Mouse (Mus musculus): ENCODE measurements at regions not wholly inside any gene's neighbourhood (a gene's known extent, or its start where the extent isn't known, plus 50 kb on each side); places are given as distances from the start of the nearest gene placed in this dataset.
A peak's percentile ranks its signal among the peaks of the same experiment; 100 is the strongest.

DNA sequence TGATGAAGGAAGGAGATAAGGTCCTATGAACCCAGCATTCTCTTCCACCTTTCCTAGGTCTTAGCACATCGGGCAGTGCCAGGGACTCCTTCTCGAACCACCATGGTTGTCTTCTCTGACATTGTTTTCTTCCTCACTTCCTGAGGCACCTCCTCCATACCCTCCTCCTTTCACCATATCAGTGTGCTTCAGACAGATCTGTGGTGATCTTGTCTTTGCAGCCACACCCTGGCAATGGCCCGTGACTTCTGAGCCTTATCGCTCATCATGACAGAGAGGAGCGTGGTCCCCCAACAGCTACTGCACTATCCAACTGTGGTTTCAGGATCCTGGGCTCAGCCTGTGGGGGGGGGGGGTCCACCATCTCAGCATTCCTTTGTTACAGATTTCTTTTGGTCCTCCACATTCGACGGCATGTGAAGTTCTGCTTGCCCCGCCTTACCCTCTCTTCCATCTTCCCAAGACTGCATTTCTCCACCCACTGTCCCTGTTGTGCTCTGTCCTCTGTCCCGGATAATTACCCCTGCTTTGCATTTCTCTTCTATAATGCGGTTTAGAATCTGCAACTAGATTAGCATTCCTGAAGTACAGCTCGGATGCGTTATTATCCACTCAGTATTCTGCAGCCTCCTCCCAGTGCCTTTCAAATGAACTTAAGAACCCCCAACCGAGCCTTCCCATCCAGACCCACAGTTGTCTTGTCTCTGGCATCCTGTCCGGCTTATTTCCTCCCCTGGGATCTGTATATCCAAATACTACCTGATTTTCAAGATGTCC is 67.2 kb upstream of the Ccn6 start:
- H3K9ac ChIP-seq = no peak overlapping the region
- no peaks in the 10 kb centered on the region for H3K9me3 ChIP-seq
- H3K27me3 ChIP-seq = no peaks in the 10 kb centered on the region
- no peak overlapping the region for H3K4me2 ChIP-seq
- 46% methylated on average over 14 of the region's 14 CpGs for WGBS
- H3K4me3 ChIP-seq = no peak overlapping the region
- no peak overlapping the region for H3K27ac ChIP-seq (replicated peaks)
- no peaks in the 10 kb centered on the region for H3K36me3 ChIP-seq
- peaks cover 29% of the 10 kb centered on the region for H3K4me1 ChIP-seq (replicated peaks)
- no peak for ATAC-seq (ENCODE audit: low FRiP score, low read depth)

DNA sequence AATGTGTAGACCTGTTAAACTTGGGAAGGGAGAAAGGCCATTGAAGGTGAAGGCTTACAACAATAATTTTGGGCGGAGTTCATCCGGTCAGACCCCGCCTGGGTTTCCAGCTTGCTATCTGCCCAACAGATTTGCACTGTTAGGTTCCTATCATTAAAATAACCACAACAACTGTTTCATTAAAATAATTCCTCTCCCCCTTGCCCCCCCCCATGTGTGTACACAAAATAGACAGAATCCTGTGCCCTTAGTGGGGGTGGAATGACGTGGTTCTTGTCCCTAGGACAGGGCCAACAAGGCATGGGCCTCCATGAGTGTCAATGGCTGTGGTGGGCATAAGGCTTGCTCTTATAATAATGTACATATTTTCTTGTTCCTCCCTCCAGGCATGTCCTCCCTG is 65.6 kb upstream of the Ccn6 start:
- H3K36me3 ChIP-seq = no peaks in the 10 kb centered on the region
- ATAC-seq (ENCODE audit: low FRiP score, low read depth) = no peak
- no peak overlapping the region for H3K27ac ChIP-seq (replicated peaks)
- H3K27me3 ChIP-seq = no peaks in the 10 kb centered on the region
- peaks cover 29% of the 10 kb centered on the region for H3K4me1 ChIP-seq (replicated peaks)
- no peak overlapping the region for H3K9ac ChIP-seq
- H3K9me3 ChIP-seq = no peaks in the 10 kb centered on the region
- 95% methylated on average over 4 of the region's 4 CpGs for WGBS
- H3K4me2 ChIP-seq = no peak overlapping the region
- H3K4me3 ChIP-seq = no peak overlapping the region

DNA sequence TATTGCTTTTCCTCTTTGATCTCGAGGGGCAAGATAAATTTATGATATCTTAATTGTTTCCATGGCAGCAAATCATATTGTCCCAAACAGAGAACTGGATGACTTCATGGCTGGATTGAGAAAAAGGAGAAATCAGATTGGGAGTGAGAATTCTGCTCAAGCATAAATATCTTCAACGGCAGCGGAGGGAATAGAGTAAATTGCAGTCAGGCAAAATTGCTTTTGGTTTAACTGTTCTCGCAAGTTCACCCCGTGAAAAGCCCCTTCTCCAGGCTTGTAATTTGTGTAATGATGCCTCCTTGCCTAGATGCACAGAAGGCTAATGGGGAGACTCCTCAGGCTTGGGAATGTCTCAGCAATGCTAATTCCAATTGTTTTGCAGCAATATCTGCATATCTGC is 64.4 kb upstream of the Ccn6 start:
- H3K4me2 ChIP-seq = peak overlapping the region; percentile 43
- H3K27me3 ChIP-seq = no peaks in the 10 kb centered on the region
- peak overlapping the region; percentile 4; the same call in 1 of the 2 replicates for H3K4me3 ChIP-seq
- ATAC-seq (ENCODE audit: low FRiP score, low read depth) = peak; percentile 37; the same call in 1 of the 2 replicates
- H3K9ac ChIP-seq = 0 out of 2 replicates have a peak overlapping the region, but pooled peaks have one; percentile 11
- no peaks in the 10 kb centered on the region for H3K36me3 ChIP-seq
- no peaks in the 10 kb centered on the region for H3K9me3 ChIP-seq
- peak overlapping the region; percentile 82 for H3K27ac ChIP-seq (replicated peaks)
- WGBS = 26% methylated on average over 5 of the region's 5 CpGs
- peaks cover 29% of the 10 kb centered on the region for H3K4me1 ChIP-seq (replicated peaks)

DNA sequence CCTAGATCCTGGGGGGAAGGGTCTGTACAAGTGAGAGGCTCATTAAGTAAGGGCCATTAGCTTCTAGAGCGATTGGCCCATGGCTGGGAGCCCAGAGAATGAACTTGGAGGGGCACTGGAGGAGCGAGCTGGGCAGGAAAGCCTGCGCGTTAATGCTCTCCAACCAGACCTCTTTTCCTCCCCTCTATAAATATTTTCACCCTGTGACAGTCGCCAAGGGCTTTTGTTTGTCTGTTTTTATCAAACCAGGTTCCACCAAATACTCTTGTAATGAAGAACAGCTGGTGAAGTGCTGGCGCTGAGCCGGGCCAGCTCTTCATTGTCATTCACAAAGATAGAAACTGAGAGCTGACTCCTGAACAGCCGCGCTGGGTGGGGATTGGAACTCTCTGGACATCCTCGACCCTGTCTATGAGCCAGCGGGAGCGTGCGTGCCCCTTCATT is 63.9 kb upstream of the Ccn6 start:
- peaks cover 29% of the 10 kb centered on the region for H3K4me1 ChIP-seq (replicated peaks)
- 12% methylated on average over 13 of the region's 13 CpGs for WGBS
- no peaks in the 10 kb centered on the region for H3K36me3 ChIP-seq
- ATAC-seq (ENCODE audit: low FRiP score, low read depth) = peak; percentile 82
- H3K9me3 ChIP-seq = no peaks in the 10 kb centered on the region
- H3K27me3 ChIP-seq = no peaks in the 10 kb centered on the region
- peak overlapping the region; percentile 82 for H3K27ac ChIP-seq (replicated peaks)
- H3K4me2 ChIP-seq = peak overlapping the region; percentile 43
- H3K9ac ChIP-seq = peak overlapping the region; percentile 11; the same call in 1 of the 2 replicates
- H3K4me3 ChIP-seq = peak overlapping the region; percentile 4

DNA sequence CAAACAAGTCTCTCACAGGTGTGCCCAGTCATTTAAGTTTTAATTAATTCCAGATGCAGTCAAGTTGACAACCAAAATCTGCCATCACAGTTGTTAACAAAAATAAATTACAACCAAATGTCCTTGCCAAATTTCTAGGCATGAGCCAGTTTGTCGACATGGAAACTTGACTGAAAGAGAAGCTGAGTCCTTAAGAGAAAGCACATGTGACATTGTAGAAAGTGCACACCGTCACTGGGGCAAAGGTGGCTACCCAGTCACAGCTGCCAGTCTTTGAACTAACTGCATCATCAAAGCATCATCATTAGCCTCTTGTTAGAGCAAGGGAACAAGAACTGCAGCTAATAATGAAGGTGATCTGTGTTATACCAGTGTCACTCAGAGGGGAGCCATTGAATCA is 62.9 kb upstream of the Ccn6 start:
- Histone ChIP-seq H3K4me2 (no peak overlapping the region), H3K27ac (replicated peaks) (peak overlapping the region; percentile 82), H3K27me3 (no peaks in the 10 kb centered on the region), H3K4me3 (no peak overlapping the region), H3K9ac (no peak overlapping the region), H3K4me1 (replicated peaks) (peaks cover 29% of the 10 kb centered on the region), H3K9me3 (no peaks in the 10 kb centered on the region), H3K36me3 (no peaks in the 10 kb centered on the region)
- 45% methylated on average over 2 of the region's 2 CpGs for WGBS
- no peak for ATAC-seq (ENCODE audit: low FRiP score, low read depth)

DNA sequence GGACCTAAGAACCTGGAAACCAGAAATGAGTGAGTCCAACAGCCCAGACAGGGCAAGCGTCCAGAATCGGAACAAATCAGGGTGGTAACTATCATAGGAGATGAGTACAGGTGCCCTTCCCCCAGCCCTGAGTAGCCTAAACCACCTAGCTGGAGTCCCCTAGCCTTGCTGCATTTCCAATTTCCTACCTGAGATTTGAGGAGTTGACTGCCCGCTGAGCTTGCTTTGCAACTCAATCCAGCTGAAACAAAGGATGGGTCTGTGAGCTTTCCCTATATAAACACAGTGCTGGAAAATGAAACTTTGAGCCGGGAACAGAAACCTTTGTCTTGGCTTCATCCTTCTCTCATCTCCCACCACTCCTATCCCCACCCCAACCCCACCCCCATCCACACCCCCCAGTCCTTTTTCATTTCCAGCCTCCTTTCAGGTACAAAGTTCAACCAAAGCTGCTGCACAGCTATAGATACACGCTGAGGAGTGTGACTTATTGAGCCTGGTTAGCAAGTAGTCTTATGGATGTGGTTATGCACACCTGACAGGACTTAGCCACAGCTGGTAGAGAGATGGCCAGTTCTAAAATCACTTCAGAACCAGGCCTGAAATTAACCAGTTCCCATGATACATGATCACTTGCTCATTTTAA is 61.0 kb upstream of the Ccn6 start:
- Histone ChIP-seq H3K27ac (replicated peaks) (no peak overlapping the region), H3K4me1 (replicated peaks) (peaks cover 24% of the 10 kb centered on the region), H3K4me3 (no peak overlapping the region), H3K9me3 (no peaks in the 10 kb centered on the region), H3K36me3 (no peaks in the 10 kb centered on the region), H3K9ac (no peak overlapping the region), H3K4me2 (no peak overlapping the region), H3K27me3 (no peaks in the 10 kb centered on the region)
- no peak for ATAC-seq (ENCODE audit: low FRiP score, low read depth)
- WGBS = 51% methylated on average over 5 of the region's 5 CpGs

DNA sequence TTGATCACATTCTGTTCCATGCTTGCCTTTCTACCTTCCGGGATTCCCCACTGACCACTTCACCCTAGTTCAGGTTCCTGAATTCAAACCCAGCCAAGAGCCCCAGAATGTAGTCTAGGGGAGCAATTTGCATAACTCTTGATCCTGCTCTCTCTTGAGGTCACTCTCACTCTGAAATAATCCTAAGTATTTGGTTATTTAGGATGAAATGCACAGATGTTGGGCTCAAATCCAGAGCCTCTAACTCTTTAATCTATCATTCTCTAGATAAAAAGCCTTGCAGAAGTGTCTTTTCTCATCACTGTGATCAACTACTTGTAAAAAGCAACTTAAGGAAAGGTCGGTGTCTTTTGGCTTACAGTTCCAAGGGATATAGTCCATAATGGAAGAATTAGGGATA is 57.4 kb upstream of the Ccn6 start:
- H3K9me3 ChIP-seq = no peaks in the 10 kb centered on the region
- no peaks in the 10 kb centered on the region for H3K4me1 ChIP-seq (replicated peaks)
- H3K4me3 ChIP-seq = no peak overlapping the region
- ATAC-seq (ENCODE audit: low FRiP score, low read depth) = no peak
- 95% methylated on average over 2 of the region's 2 CpGs for WGBS
- H3K27me3 ChIP-seq = no peaks in the 10 kb centered on the region
- H3K36me3 ChIP-seq = no peaks in the 10 kb centered on the region
- H3K27ac ChIP-seq (replicated peaks) = no peak overlapping the region
- H3K9ac ChIP-seq = no peak overlapping the region
- no peak overlapping the region for H3K4me2 ChIP-seq

DNA sequence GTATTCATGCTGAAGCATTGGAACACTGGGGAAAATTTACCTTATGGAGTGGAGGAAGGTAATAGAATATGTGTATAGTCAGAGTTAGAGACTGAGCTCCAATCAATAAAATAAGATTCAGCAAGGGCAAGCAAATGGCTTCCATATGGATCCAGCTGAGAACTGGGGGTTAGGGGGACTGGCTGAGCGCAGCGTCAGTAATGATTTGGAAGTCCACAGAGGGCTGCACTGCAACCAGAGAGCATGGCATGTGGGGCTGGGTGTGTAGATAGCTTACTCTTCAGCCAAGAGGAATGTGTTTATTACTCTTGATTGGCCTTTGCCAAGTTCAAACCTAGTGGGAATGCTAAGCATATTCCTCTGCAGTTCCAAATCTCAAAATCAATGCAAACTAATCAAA is 55.8 kb upstream of the Ccn6 start:
- Histone ChIP-seq H3K4me1 (replicated peaks) (no peaks in the 10 kb centered on the region), H3K4me3 (no peak overlapping the region), H3K9ac (no peak overlapping the region), H3K36me3 (no peaks in the 10 kb centered on the region), H3K9me3 (no peaks in the 10 kb centered on the region), H3K4me2 (no peak overlapping the region), H3K27me3 (no peaks in the 10 kb centered on the region), H3K27ac (replicated peaks) (no peak overlapping the region)
- 65% methylated on average over 2 of the region's 2 CpGs for WGBS
- ATAC-seq (ENCODE audit: low FRiP score, low read depth) = no peak

DNA sequence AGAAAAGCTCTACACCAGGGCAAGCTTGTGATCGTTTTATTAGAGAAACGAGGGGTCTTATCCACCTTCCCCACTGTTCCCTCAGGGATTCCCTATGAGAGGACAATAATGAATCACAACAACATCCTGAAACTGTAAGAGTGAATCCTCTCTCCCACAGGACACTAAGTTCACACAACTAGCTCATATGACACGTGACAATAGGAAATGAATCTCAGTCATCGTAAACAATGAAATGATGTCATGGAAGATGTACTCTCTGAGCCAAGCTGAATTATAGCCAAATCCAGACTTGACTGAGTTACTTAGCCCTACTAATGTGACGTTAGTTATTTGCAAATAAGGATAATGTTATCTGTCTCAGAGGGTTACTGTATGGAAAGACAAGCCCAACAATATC is 54.6 kb upstream of the Ccn6 start:
- no peak overlapping the region for H3K9ac ChIP-seq
- no peak overlapping the region for H3K27ac ChIP-seq (replicated peaks)
- 88% methylated on average over 5 of the region's 5 CpGs for WGBS
- H3K4me2 ChIP-seq = no peak overlapping the region
- H3K27me3 ChIP-seq = no peaks in the 10 kb centered on the region
- no peaks in the 10 kb centered on the region for H3K36me3 ChIP-seq
- H3K4me1 ChIP-seq (replicated peaks) = no peaks in the 10 kb centered on the region
- H3K9me3 ChIP-seq = no peaks in the 10 kb centered on the region
- ATAC-seq (ENCODE audit: low FRiP score, low read depth) = no peak
- H3K4me3 ChIP-seq = no peak overlapping the region

DNA sequence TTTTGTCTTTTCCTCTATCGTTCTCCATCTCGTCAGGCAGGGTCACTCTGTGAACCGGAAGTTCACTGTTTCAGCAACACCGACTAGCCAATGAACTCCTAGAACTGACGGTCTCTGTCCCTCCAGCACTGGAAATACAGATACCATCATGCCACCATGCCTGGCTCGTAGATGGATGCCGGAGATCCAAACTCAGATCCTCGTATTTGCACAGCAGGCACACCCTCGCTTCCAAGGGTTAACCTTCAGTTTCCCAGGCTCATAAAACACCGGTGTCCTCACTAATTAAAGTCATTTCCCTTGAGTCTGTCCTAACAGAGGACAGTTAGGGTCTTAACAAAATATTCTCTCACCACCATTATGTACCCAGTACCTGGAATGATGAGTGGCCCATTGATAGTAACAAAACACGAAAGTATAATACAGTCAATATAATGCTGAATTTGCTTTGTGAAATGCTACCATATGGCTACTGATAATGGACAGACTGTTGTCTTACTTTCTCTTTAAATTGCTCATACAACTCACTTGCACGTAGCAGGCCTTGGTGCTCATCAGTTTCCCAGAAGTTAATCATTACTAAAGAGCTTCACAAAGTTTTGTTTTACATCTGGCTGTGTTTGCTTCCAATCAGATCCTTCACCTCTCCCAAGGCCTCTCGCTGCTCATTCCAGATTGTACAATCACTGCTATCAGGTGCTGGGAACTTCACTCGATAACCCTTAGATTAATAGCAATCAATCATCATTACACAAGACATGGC is 52.7 kb upstream of the Ccn6 start:
- H3K27ac ChIP-seq (replicated peaks) = no peak overlapping the region
- H3K4me3 ChIP-seq = no peak overlapping the region
- no peaks in the 10 kb centered on the region for H3K9me3 ChIP-seq
- no peak for ATAC-seq (ENCODE audit: low FRiP score, low read depth)
- H3K4me1 ChIP-seq (replicated peaks) = no peaks in the 10 kb centered on the region
- no peaks in the 10 kb centered on the region for H3K36me3 ChIP-seq
- no peaks in the 10 kb centered on the region for H3K27me3 ChIP-seq
- no peak overlapping the region for H3K4me2 ChIP-seq
- no peak overlapping the region for H3K9ac ChIP-seq
- WGBS = 87% methylated on average over 14 of the region's 14 CpGs

DNA sequence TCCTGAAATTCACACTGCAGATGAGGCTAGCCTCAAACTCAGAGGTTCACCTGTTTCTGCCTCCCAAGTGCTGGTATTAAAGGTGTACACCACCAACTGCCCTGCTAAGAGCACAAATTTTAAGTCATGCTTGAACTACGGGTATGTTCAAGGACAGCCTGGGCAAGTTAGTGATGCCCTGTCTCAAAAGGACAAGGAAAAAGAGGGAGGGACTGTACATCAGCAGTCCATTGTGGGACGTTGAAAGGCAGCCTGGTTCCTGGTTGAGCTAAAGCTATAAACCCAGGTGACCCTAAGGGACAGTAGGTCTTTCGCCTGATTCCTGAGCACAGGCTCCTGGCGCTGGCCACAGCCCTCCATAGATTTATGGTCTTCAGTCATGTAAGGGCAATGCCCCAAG is 51.0 kb upstream of the Ccn6 start:
- Histone ChIP-seq H3K27ac (replicated peaks) (no peak overlapping the region), H3K4me3 (no peak overlapping the region), H3K27me3 (no peaks in the 10 kb centered on the region), H3K4me1 (replicated peaks) (peaks cover 5% of the 10 kb centered on the region; the same call in 1 of the 2 replicates), H3K4me2 (no peak overlapping the region), H3K36me3 (no peaks in the 10 kb centered on the region), H3K9me3 (peaks cover 4% of the 10 kb centered on the region; the same call in 1 of the 2 replicates), H3K9ac (no peak overlapping the region)
- 91% methylated on average over 4 of the region's 4 CpGs for WGBS
- ATAC-seq (ENCODE audit: low FRiP score, low read depth) = no peak
